Mouse (Mus musculus) stomach, postnatal 0 days (tissue): ENCODE data around the gene Fhl5. TPM values are rescaled to one million over a fixed set of nuclear protein-coding genes. Genes with fewer than 3 reads are reported as not detected.
A peak's percentile ranks its signal among the peaks of the same experiment; 100 is the strongest.

Experiments used
- ATAC-seq: fragments of 200-750 bp; cut with Nextera tagmentation; 2 replicates; pipeline ENCODE4 v1.8.0; 2017; ENCODE audit not compliant: low FRiP score, low TSS enrichment
- DNase-seq: peaks from one replicate; pipeline ENCODE4 v3.0.0-alpha.2; 2016; ENCODE audit warnings: low spot score
- H3K27ac ChIP-seq: fragments of 300-500 bp; sonication (generic); replicated peaks from 2 replicates; pipeline ENCODE4 v1.5.1; 2014; ENCODE audit warnings: mild to moderate bottlenecking, control low read depth
- H3K27me3 ChIP-seq: fragments of 300-500 bp; sonication (generic); 2 replicates; pipeline ENCODE4 v1.6.1; 2014; ENCODE audit warnings: low read length; ENCODE audit not compliant: control insufficient read depth, insufficient read depth
- H3K36me3 ChIP-seq: fragments of 300-500 bp; sonication (generic); 2 replicates; pipeline ENCODE4 v1.6.1; 2014; ENCODE audit warnings: low read length, mixed read lengths; ENCODE audit not compliant: control insufficient read depth, insufficient read depth
- H3K4me1 ChIP-seq: fragments of 300-500 bp; sonication (generic); replicated peaks from 2 replicates; pipeline ENCODE4 v1.6.1; 2014; ENCODE audit warnings: antibody characterized with exemption; ENCODE audit not compliant: control insufficient read depth, insufficient read depth
- H3K4me2 ChIP-seq: fragments of 300-500 bp; sonication (generic); replicated peaks from 2 replicates; pipeline ENCODE4 v1.6.1; 2014; ENCODE audit warnings: low read depth, mild to moderate bottlenecking, control low read depth, moderate library complexity
- H3K4me3 ChIP-seq: fragments of 300-500 bp; sonication (generic); 2 replicates; pipeline ENCODE4 v1.5.1; 2014; ENCODE audit warnings: low read depth, low read length, control low read depth
- H3K9ac ChIP-seq: fragments of 300-500 bp; sonication (generic); 2 replicates; pipeline ENCODE4 v1.6.1; 2014; ENCODE audit warnings: mild to moderate bottlenecking, low read length, control low read depth, mixed read lengths
- H3K9me3 ChIP-seq: fragments of 300-500 bp; sonication (generic); 2 replicates; pipeline ENCODE4 v1.6.1; 2016; ENCODE audit warnings: low read length; ENCODE audit not compliant: control insufficient read depth
- CTCF ChIP-seq: IDR thresholded peaks from 2 replicates; pipeline ENCODE4 v1.5.1; 2016; ENCODE audit warnings: antibody characterized with exemption, low read depth, mild to moderate bottlenecking, moderate library complexity
- EP300 ChIP-seq: optimal IDR thresholded peaks from 2 replicates; pipeline ENCODE3; 2016; ENCODE audit warnings: antibody characterized with exemption
- WGBS: fragments of 180-500 bp; shearing (Covaris S2); extraction: QIAGEN DNeasy Blood & Tissue Kit; methylation state at CpG from one replicate; pipeline ENCODE4 v1.1.7; 2014; 5-methylcytosine and 5-hydroxymethylcytosine counted together
- polyA plus RNA-seq: library from polyadenylated mRNA; unstranded; fragments of >200 nt; fragmentation: Nextera tagmentation; extraction: Ambion mirVana; gene quantifications from 2 replicates; pipeline ENCODE4 v1.2.1, GENCODE M21; 2015

The Fhl5 gene
- polyA plus RNA-seq, 1 experiment from 2014 or later = 0.62 TPM

GRCm38 (mm10) chr4:25221927-25222326, 20.7 kb downstream of the Fhl5 start:
- Histone ChIP-seq H3K27ac (no peak overlapping the region), H3K4me2 (no peak overlapping the region), H3K27me3 (no peaks in the 10 kb centered on the region), H3K9me3 (no peaks in the 10 kb centered on the region), H3K4me1 (no peaks in the 10 kb centered on the region), H3K36me3 (no peaks in the 10 kb centered on the region), H3K4me3 (no peak overlapping the region), H3K9ac (no peak overlapping the region)
- ATAC-seq (no peak), DNase-seq (no peak)
- TF ChIP-seq EP300 (no peak), CTCF (no peak)

- TF ChIP-seq CTCF (no peak), EP300 (no peak)
- 47% methylated on average over 5 of the region's 5 CpGs for WGBS
- Histone ChIP-seq H3K4me2 (no peak overlapping the region), H3K27me3 (no peaks in the 10 kb centered on the region), H3K4me3 (no peak overlapping the region), H3K4me1 (no peaks in the 10 kb centered on the region), H3K9ac (no peak overlapping the region), H3K27ac (no peak overlapping the region), H3K9me3 (no peaks in the 10 kb centered on the region), H3K36me3 (no peaks in the 10 kb centered on the region)
- no peak for ATAC-seq
- no peak for DNase-seq
Measured at GRCm38 (mm10) chr4:25213451-25213850, 29.2 kb downstream of the Fhl5 start.

- Histone ChIP-seq H3K9me3 (no peaks in the 10 kb centered on the region), H3K27me3 (no peaks in the 10 kb centered on the region), H3K4me3 (no peak overlapping the region), H3K4me2 (no peak overlapping the region), H3K4me1 (no peaks in the 10 kb centered on the region), H3K36me3 (no peaks in the 10 kb centered on the region), H3K9ac (no peak overlapping the region), H3K27ac (no peak overlapping the region)
- no peak for DNase-seq
- no peak for ATAC-seq
- WGBS = 87% methylated on average over 4 of the region's 4 CpGs
- TF ChIP-seq EP300 (no peak), CTCF (no peak)
Measured at GRCm38 (mm10) chr4:25206166-25206565, 36.5 kb downstream of the Fhl5 start.

DNA sequence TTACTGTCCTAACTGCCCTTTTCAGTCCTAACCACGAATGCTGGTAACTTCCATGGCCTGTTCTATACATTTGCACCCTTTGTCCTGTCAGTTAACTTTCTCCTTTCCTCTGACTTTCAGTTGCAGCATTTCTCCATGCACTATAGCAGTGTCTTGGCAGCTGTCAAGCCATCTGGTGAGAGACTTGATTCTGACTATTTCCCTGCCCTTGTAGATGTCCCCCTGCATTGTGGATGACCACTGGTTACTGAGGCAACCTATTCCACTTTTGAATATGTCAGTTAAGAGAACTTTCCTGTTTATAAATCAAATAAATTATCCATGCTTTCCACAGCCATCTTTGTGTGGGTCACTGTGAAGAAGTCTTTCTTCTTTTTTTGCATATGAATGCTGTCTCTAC, 45.4 kb downstream of the Fhl5 start:
- Histone ChIP-seq H3K36me3 (no peaks in the 10 kb centered on the region), H3K27me3 (no peaks in the 10 kb centered on the region), H3K27ac (no peak overlapping the region), H3K4me3 (no peak overlapping the region), H3K9me3 (no peaks in the 10 kb centered on the region), H3K4me2 (no peak overlapping the region), H3K9ac (no peak overlapping the region), H3K4me1 (no peaks in the 10 kb centered on the region)
- ATAC-seq (no peak), DNase-seq (no peak)
- TF ChIP-seq CTCF (no peak), EP300 (no peak)
- 77% methylated on average over 1 of the region's 1 CpGs for WGBS

GRCm38 (mm10) chr4:25179617-25180208, 63.0 kb downstream of the Fhl5 start:
- no peak for DNase-seq
- WGBS = 64% methylated on average over 4 of the region's 4 CpGs

More at GRCm38 (mm10) chr4:25179617-25180208, 63.0 kb downstream of the Fhl5 start:
- no peaks in the 10 kb centered on the region for H3K36me3 ChIP-seq
- ATAC-seq = no peak
- H3K4me2 ChIP-seq = no peak overlapping the region
- TF ChIP-seq EP300 (no peak), CTCF (peak; percentile 62)
- no peaks in the 10 kb centered on the region for H3K9me3 ChIP-seq
- H3K27ac ChIP-seq = no peak overlapping the region
- H3K4me1 ChIP-seq = no peaks in the 10 kb centered on the region
- no peaks in the 10 kb centered on the region for H3K27me3 ChIP-seq
- H3K9ac ChIP-seq = no peak overlapping the region
- no peak overlapping the region for H3K4me3 ChIP-seq

Other genes starting within 250 kb of the Fhl5 start
- 37.3 and 44.5 TPM in 2 replicates for gene Ufl1, start 38.9 kb upstream of the Fhl5 start, polyA plus RNA-seq